Mouse (Mus musculus) lung, adult 10 weeks (tissue): ENCODE results near the gene Fstl3. TPM values are rescaled to one million over a fixed set of nuclear protein-coding genes. Genes with fewer than 3 reads are reported as not detected.

ENCODE experiments used
- polyA plus RNA-seq: library from polyadenylated mRNA; stranded (reverse); fragments of 350-450 nt; fragmentation: Illumina TruSeq; extraction: RNeasy Lipid Tissue Mini Kit (QIAGEN cat#74804); gene quantifications from one replicate; pipeline ENCODE4 v1.2.3, GENCODE M21; 2014; ENCODE audit warnings: low read depth, low replicate concordance; ENCODE audit not compliant: insufficient read depth

Fstl3 gene
- 20.4 TPM for polyA plus RNA-seq

GRCm38 (mm10) chr10:79777103-79777531, at the start of gene Fstl3:
TSS of gene Fstl3 (plus strand) at chr10:79777272.

DNA sequence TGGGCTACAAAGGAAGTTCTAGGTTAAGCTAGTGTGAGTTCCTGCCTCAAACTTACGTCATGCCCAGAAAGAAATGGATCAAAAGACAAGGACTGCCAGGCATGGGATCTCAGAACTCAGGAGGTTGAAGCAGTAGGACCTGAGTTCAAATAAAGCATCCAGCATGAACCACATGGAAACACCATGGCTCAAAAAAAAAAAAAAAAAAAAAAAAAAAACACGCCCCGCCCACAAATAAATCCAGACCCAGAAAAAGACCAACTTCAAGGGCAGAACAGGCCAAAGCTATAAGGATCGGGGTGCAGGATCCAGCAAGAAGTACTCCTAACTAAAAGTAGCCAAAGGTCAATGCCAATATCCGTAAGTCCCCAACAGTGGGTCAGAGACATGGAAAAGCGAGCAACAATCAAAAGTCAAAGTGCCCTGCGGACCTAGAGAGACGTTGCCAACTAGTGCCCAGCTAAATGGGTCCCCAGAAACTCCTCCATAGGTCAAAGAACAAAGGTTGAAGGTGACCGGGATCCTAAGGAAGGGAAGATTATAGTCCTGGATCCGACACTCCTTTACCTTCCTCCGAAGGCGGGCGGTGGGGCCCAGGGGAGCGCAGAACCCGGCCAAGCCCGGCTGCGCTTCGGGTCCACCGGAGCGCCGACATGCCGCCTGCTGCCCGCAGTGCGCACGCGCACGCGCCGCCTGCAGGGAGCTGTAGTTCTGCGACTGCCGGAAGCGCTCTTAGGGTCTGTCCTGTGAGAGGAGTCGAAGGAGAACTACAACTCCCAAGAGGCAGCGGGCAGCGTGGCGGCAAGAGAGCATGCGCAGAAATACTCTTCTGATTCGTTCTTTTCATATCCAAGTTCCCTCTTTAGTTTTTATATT, 30.9 kb upstream of the Fstl3 start, which contains the start of gene Polrmt:
Gene Polrmt (minus strand): TSS at position 684 of the 876 bp plus-strand sequence.

GRCm38 (mm10) chr10:79754856-79755516, 22.1 kb upstream of the Fstl3 start, which contains the start of gene Fgf22:
TSS of gene Fgf22 (plus strand) at chr10:79755076.

DNA sequence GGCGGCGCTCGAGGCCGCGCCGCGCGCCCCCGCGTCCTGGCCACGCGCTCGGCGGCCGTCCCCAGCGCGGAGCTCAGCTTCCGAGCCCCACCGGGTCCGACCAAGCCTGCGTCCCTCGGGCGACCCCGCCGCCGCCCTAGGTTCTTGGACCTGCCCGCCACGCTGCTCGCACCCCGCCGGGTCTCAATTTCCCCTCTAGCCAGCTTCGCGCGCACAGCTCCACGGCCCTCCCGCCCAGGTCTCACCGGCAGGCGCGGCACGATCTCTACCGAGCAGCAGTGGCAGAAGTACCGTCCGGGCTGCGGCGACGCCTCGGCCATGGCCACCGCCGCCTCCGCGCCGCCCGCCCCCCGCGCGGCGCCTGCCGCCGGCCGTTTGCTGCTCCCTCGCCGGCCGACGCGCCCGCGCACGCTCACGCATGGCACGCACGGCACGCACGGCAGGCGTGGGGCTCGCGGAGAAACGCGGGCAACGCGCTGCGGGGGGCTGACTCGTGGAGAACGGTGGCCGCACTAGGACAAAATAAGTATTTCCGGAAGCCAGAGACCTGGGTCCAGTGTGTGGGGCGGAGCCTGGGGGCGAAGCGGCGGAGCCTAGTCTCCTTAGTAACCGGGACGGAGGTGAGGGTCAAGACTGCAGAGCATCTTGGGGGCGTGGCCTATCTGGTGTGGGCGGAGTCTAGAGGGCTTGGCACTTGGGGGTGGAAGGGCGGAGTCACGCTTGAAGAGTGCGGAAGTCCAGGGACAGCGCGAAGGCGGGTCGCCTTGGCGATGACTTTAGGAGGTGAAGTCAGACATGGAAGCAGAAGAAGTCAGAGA, 10.4 kb upstream of the Fstl3 start, which contains the start of gene Rnf126:
Gene Rnf126 (minus strand): TSS at position 445 of the 818 bp plus-strand sequence.

GRCm38 (mm10) chr10:79790861-79791260, 13.8 kb downstream of the Fstl3 start, which contains the start of gene Prss57:
TSS of gene Prss57 (minus strand) at chr10:79790961.

DNA sequence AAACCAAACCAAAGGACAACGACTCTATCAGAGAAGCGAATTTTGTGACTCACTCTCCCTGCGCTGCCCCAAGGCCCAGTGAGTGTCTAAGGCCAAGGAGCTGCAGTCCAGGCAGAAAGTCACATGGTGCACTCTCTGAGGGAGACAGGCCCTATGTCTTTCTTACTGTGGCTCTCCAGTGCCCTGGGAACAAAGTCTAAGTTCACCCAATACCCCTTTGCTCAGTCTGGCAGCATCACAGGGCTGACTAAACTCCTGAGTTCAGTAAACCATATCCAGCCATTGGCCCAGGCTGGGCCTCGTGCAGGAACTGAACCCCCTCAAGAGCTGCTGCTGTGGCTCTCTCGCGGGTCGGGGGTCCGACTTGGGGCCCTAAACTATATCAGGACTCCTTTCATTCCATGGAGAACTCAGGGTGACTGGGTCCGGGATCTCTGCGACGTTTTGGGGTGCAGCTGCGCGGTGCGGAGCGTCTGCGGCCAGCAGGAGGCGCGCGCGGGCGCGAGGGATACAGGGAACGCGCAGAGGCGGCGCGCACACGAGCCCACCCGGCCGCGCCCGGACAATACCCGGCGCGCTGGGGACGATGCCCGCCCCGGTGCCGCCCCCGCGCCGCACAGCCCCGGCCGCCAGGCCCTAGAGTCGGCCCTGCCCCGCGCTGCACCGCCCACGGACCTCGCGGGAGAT, 16.1 kb downstream of the Fstl3 start, which contains the start of gene Palm:
Gene Palm (plus strand): TSS at position 522 of the 687 bp plus-strand sequence.

GRCm38 (mm10) chr10:79820782-79821181, 43.7 kb downstream of the Fstl3 start, which contains the start of gene Misp:
TSS of gene Misp (plus strand) at chr10:79820989.

Other genes with a start within 250 kb of the Fstl3 start
- 17.7 TPM for gene Plpp2, start 243.5 kb upstream of the Fstl3 start, polyA plus RNA-seq
- 9.8 TPM for gene Mier2, start 222.1 kb upstream of the Fstl3 start, polyA plus RNA-seq
- not detected for gene Theg, start 189.9 kb upstream of the Fstl3 start, polyA plus RNA-seq
- gene C2cd4c, start 163.2 kb upstream of the Fstl3 start, polyA plus RNA-seq: not detected
- 1.1 TPM for gene Shc2, start 139.4 kb upstream of the Fstl3 start, polyA plus RNA-seq
- gene Odf3l2, start 131.5 kb upstream of the Fstl3 start, polyA plus RNA-seq: not detected
- not detected for gene Madcam1, start 112.7 kb upstream of the Fstl3 start, polyA plus RNA-seq
- 27.9 TPM for gene Tpgs1, start 107.9 kb upstream of the Fstl3 start, polyA plus RNA-seq
- 73.4 TPM for gene Cdc34, start 95.1 kb upstream of the Fstl3 start, polyA plus RNA-seq
- gene Gzmm, start 88.3 kb upstream of the Fstl3 start, polyA plus RNA-seq: 1.4 TPM
- gene Bsg, start 72.8 kb upstream of the Fstl3 start, polyA plus RNA-seq: 666 TPM
- gene Hcn2, start 60.6 kb upstream of the Fstl3 start, polyA plus RNA-seq: 0.48 TPM
- gene Polrmt, start 30.7 kb upstream of the Fstl3 start, polyA plus RNA-seq: 19.4 TPM
- gene Fgf22, start 22.2 kb upstream of the Fstl3 start, polyA plus RNA-seq: not detected
- 25.3 TPM for gene Rnf126, start 10.3 kb upstream of the Fstl3 start, polyA plus RNA-seq
- 0.08 TPM for gene Prss57, start 13.7 kb downstream of the Fstl3 start, polyA plus RNA-seq
- gene Palm, start 16.3 kb downstream of the Fstl3 start, polyA plus RNA-seq: 18.7 TPM
- gene Misp, start 43.7 kb downstream of the Fstl3 start, polyA plus RNA-seq: 3.5 TPM
- 81.3 TPM for gene Ptbp1, start 77.2 kb downstream of the Fstl3 start, polyA plus RNA-seq
- gene Prtn3, start 97.2 kb downstream of the Fstl3 start, polyA plus RNA-seq: 2.2 TPM
- 3.4 TPM for gene Plppr3, start 97.4 kb downstream of the Fstl3 start, polyA plus RNA-seq
- gene Elane, start 109.0 kb downstream of the Fstl3 start, polyA plus RNA-seq: not detected
- gene Cfd, start 113.6 kb downstream of the Fstl3 start, polyA plus RNA-seq: 873 TPM
- 12.4 TPM for gene Med16, start 131.7 kb downstream of the Fstl3 start, polyA plus RNA-seq
- not detected for gene Gm26602, start 133.6 kb downstream of the Fstl3 start, polyA plus RNA-seq
- gene Kiss1r, start 139.7 kb downstream of the Fstl3 start, polyA plus RNA-seq: 3.0 TPM
- 59.6 TPM for gene R3hdm4, start 143.9 kb downstream of the Fstl3 start, polyA plus RNA-seq
- gene Arid3a, start 149.8 kb downstream of the Fstl3 start, polyA plus RNA-seq: 2.2 TPM
- 25.0 TPM for gene Wdr18, start 182.9 kb downstream of the Fstl3 start, polyA plus RNA-seq
- not detected for gene Grin3b, start 193.4 kb downstream of the Fstl3 start, polyA plus RNA-seq
- gene Tmem259, start 207.1 kb downstream of the Fstl3 start, polyA plus RNA-seq: 67.1 TPM
- 208 TPM for gene Cnn2, start 211.3 kb downstream of the Fstl3 start, polyA plus RNA-seq
- gene Abca7, start 219.2 kb downstream of the Fstl3 start, polyA plus RNA-seq: 7.0 TPM
- gene Arhgap45, start 239.4 kb downstream of the Fstl3 start, polyA plus RNA-seq: 36.5 TPM